8 mouse cellular contexts compared by ENCODE assay signal in the genomic region with DNA sequence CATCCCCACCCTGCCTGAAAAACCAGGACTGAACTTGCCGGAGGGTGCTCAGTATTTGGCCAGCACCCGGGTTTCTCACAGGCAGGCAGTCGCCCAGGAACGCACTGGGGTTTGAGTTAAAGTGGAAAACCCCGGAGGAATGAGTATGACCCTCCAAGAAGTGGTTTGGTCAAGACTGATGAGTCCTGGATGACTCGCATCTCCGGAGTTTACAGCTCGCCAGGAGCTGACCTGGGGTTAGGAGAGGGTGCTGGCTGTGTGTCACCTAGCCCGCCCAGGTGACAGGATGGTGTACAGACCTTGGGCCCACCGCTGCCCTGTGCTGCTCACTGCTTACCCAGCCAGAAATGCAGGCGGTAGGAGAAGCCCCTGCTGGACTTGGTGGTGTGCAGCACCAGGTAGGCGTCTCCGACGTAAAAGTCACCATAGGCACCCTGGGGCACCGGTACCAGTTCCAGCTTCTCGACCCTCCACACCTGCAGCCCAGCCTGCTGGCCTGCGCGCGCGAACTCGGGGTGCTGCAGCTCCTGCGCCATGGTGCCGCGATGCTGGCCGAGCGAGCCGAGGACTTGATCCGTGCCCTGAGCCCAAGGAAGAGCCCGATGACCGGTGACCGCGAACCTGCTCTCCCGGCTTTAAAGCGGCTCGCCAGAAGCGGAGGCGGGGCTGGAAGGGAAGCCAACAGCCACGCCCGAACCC. TPM values are rescaled to one million over a fixed set of nuclear protein-coding genes. Genes with fewer than 3 reads are reported as not detected.
DNase-seq lines count a peak whose midpoint lies in the region; ATAC-seq lines count a peak whose summit lies in the region.

Gene Scin, minus strand, starts transcription at position 656 of the 699 bp plus-strand sequence.

- peak within 1 kb of the TSS; percentile 48; the same call in 1 of the 2 replicates for H3K9ac ChIP-seq in midbrain, embryonic 11.5 days (ENCODE audit: low read length)

- H3K27me3 ChIP-seq in embryonic facial prominence, embryonic 10.5 days (replicated peaks; ENCODE audit: low read depth, poor library complexity, severe bottlenecking), result peaks cover 43% of the 10 kb centered on the region
- H3K27me3 ChIP-seq in midbrain, embryonic 11.5 days (ENCODE audit: control insufficient read depth, insufficient read depth, low read length), result peaks cover 21% of the 10 kb centered on the region

- H3K4me3 ChIP-seq in embryonic facial prominence, embryonic 10.5 days, result peak within 1 kb of the TSS; percentile 58
- H3K4me3 ChIP-seq in midbrain, embryonic 11.5 days (ENCODE audit: low read depth, low read length), result peak within 1 kb of the TSS; percentile 38

- DNase-seq in thymus, postnatal 0 days (ENCODE audit: low spot score), result peak; percentile 28
- no peak for DNase-seq in thymus, postnatal 10 days (ENCODE audit: low spot score in 2 of 2)
- peak; percentile 52 for DNase-seq in embryonic facial prominence, embryonic 10.5 days (ENCODE audit: low spot score)
- no peak for DNase-seq in large intestine, adult 2 months (ENCODE audit: low read depth, low spot score)
- DNase-seq in midbrain, embryonic 11.5 days (ENCODE audit: low spot score, missing footprints), result peak; percentile 93
- DNase-seq in urinary bladder, postnatal 14 days (ENCODE audit: low spot score), result peak; percentile 50
- DNase-seq in right cerebral cortex, adult 18-20 months, result no peak

- H3K36me3 ChIP-seq in embryonic facial prominence, embryonic 10.5 days (replicated peaks), result no peaks in the 10 kb centered on the region
- H3K36me3 ChIP-seq in midbrain, embryonic 11.5 days (ENCODE audit: control insufficient read depth, insufficient read depth, low read length), result no peaks in the 10 kb centered on the region

- H3K9me3 ChIP-seq in embryonic facial prominence, embryonic 10.5 days, result no peaks in the 10 kb centered on the region
- H3K9me3 ChIP-seq in midbrain, embryonic 11.5 days (ENCODE audit: control insufficient read depth, low read length), result no peaks in the 10 kb centered on the region

- peak; percentile 66 to 67 for ATAC-seq in hematopoietic stem cell, adult 5-6 weeks (replicated peaks in 1 of 2; ENCODE audit: insufficient read depth in 1 of 2, low FRiP score in 2 of 2, low TSS enrichment in 1 of 2, low read depth in 1 of 2, poor library complexity in 2 of 2, severe bottlenecking in 2 of 2)
- ATAC-seq in midbrain, embryonic 11.5 days (ENCODE audit: low FRiP score), result peak; percentile 67

- H3K4me2 ChIP-seq in midbrain, embryonic 11.5 days, result peak within 1 kb of the TSS; percentile 79

- WGBS in embryonic facial prominence, embryonic 10.5 days, result 1% methylated on average over 39 of the region's 39 CpGs
- 2% methylated on average over 39 of the region's 39 CpGs for WGBS in large intestine, adult 2 months
- 2% methylated on average over 39 of the region's 39 CpGs for WGBS in midbrain, embryonic 11.5 days

- no peak within 1 kb of the TSS for H3K27ac ChIP-seq in embryonic facial prominence, embryonic 10.5 days (replicated peaks)
- no peak within 1 kb of the TSS for H3K27ac ChIP-seq in midbrain, embryonic 11.5 days (ENCODE audit: low read depth, low read length)

- peaks cover 12% of the 10 kb centered on the region for H3K4me1 ChIP-seq in embryonic facial prominence, embryonic 10.5 days
- peaks cover 4% of the 10 kb centered on the region for H3K4me1 ChIP-seq in midbrain, embryonic 11.5 days (ENCODE audit: control insufficient read depth, insufficient read depth, low read length)

RNA-seq across cellular contexts. Expression of gene Scin, which starts in this region (rescaled TPM):
- polyA plus RNA-seq in thymus, postnatal 0 days (2015; fragmentation: Nextera tagmentation; extraction: Ambion mirVana), result 7.7 and 9.3 TPM in 2 replicates
- polyA plus RNA-seq in embryonic facial prominence, embryonic 10.5 days (2016; fragmentation: Nextera tagmentation; extraction: Ambion mirVana), result 0.05 TPM in 1 of 2 replicates, not detected in the other
- 2.4 and 3.7 TPM in 2 replicates for total RNA-seq in hematopoietic stem cell, adult 5-6 weeks (2017)
- 45.1 and 66.4 TPM in 2 replicates for polyA plus RNA-seq in large intestine, adult 2 months (2012; rRNA removed)
- polyA plus RNA-seq in midbrain, embryonic 11.5 days (2014; fragmentation: Nextera tagmentation; extraction: Ambion mirVana), result 0.06 and 0.15 TPM in 2 replicates

Comparison
In these comparisons a context has a peak if more than half of its experiments do, and no peak if none do; other contexts are left out.
1. DNase-seq: peak in thymus, postnatal 0 days (single experiment) and urinary bladder, postnatal 14 days (single experiment); none in thymus, postnatal 10 days (0 of 2), large intestine, adult 2 months (single experiment) and right cerebral cortex, adult 18-20 months (single experiment).
2. Peak in DNase-seq and H3K4me3 ChIP-seq in embryonic facial prominence, embryonic 10.5 days; RNA of the gene not detected or under 1 TPM.
3. Peak in DNase-seq, ATAC-seq, H3K4me3 ChIP-seq, H3K9ac ChIP-seq and H3K4me2 ChIP-seq in midbrain, embryonic 11.5 days; RNA of the gene not detected or under 1 TPM.